Mouse (Mus musculus) embryonic facial prominence, embryonic 10.5 days (tissue): ENCODE data around the gene Nsun3. TPM values are rescaled to one million over a fixed set of nuclear protein-coding genes. Genes with fewer than 3 reads are reported as not detected.
A peak's percentile ranks its signal among the peaks of the same experiment; 100 is the strongest.

ENCODE experiments used
- DNase-seq: peaks from one replicate; pipeline ENCODE4 v3.0.0-alpha.2; 2017; ENCODE audit warnings: low spot score
- H3K27ac ChIP-seq: fragments of 300-500 bp; sonication (generic); replicated peaks from 2 replicates; pipeline ENCODE4 v1.5.1; 2016; ENCODE audit warnings: mild to moderate bottlenecking
- H3K27me3 ChIP-seq: fragments of 300-500 bp; sonication (generic); replicated peaks from 2 replicates; pipeline ENCODE4 v1.6.1; 2016; ENCODE audit warnings: low read depth, mild to moderate bottlenecking; ENCODE audit not compliant: poor library complexity, severe bottlenecking
- H3K36me3 ChIP-seq: fragments of 300-500 bp; sonication (generic); replicated peaks from 2 replicates; pipeline ENCODE4 v1.6.1; 2016; ENCODE audit warnings: mild to moderate bottlenecking, moderate library complexity
- H3K4me1 ChIP-seq: fragments of 300-500 bp; sonication (generic); 2 replicates; pipeline ENCODE4 v1.6.1; 2016
- H3K4me3 ChIP-seq: fragments of 300-500 bp; sonication (generic); 2 replicates; pipeline ENCODE4 v1.5.1; 2016; ENCODE audit warnings: mild to moderate bottlenecking, moderate library complexity
- H3K9me3 ChIP-seq: fragments of 300-500 bp; sonication (generic); 2 replicates; pipeline ENCODE4 v1.6.1; 2016; ENCODE audit warnings: mild to moderate bottlenecking
- whole genome bisulfite sequencing: fragments of 180-500 bp; shearing (Covaris S2); methylation state at CpG from one replicate; pipeline ENCODE4 v1.1.7; 2016; 5-methylcytosine and 5-hydroxymethylcytosine counted together
- polyA plus RNA-seq: library from polyadenylated mRNA; unstranded; fragments of >200 nt; fragmentation: Nextera tagmentation; extraction: Ambion mirVana; gene quantifications from 2 replicates; pipeline ENCODE4 v1.2.1, GENCODE M21; 2016

Gene Nsun3
- polyA plus RNA-seq, 1 experiment from 2014 or later, result 7.4 TPM

GRCm38 (mm10) chr16:62799426-62799825 lies 12.8 kb upstream of the Nsun3 start:
- WGBS, result 81% methylated on average over 4 of the region's 4 CpGs
- peak; percentile 17 for DNase-seq
- Histone ChIP-seq H3K36me3 (peaks cover 17% of the 10 kb centered on the region), H3K4me3 (no peak overlapping the region), H3K4me1 (no peaks in the 10 kb centered on the region), H3K27ac (no peak overlapping the region), H3K27me3 (no peaks in the 10 kb centered on the region), H3K9me3 (no peaks in the 10 kb centered on the region)

- Histone ChIP-seq H3K27ac (no peak overlapping the region), H3K27me3 (no peaks in the 10 kb centered on the region), H3K4me1 (no peaks in the 10 kb centered on the region), H3K9me3 (no peaks in the 10 kb centered on the region), H3K36me3 (peaks cover 16% of the 10 kb centered on the region), H3K4me3 (no peak overlapping the region)
- 91% methylated on average over 3 of the region's 3 CpGs for WGBS
- DNase-seq, result no peak
These were observed 12.2 kb upstream of the Nsun3 start for GRCm38 (mm10) chr16:62798808-62799207.

- no peak for DNase-seq
- Histone ChIP-seq H3K36me3 (peaks cover 12% of the 10 kb centered on the region), H3K27me3 (no peaks in the 10 kb centered on the region), H3K4me3 (no peak overlapping the region), H3K9me3 (no peaks in the 10 kb centered on the region), H3K4me1 (no peaks in the 10 kb centered on the region), H3K27ac (no peak overlapping the region)
- 81% methylated on average over 1 of the region's 1 CpGs for WGBS
These were observed 10.0 kb upstream of the Nsun3 start for GRCm38 (mm10) chr16:62796608-62797007.

- no peaks in the 10 kb centered on the region for H3K27me3 ChIP-seq
- WGBS, result 70% methylated on average over 5 of the region's 5 CpGs
- H3K9me3 ChIP-seq, result no peaks in the 10 kb centered on the region
- H3K36me3 ChIP-seq, result no peaks in the 10 kb centered on the region
- H3K4me3 ChIP-seq, result no peak overlapping the region
- DNase-seq, result no peak
- peaks cover 31% of the 10 kb centered on the region for H3K4me1 ChIP-seq
- no peak overlapping the region for H3K27ac ChIP-seq
These were observed 4.4 kb downstream of the Nsun3 start for GRCm38 (mm10) chr16:62782229-62782628.

- H3K36me3 ChIP-seq, result peaks cover 4% of the 10 kb centered on the region; the same call in 1 of the 2 replicates
- no peaks in the 10 kb centered on the region for H3K27me3 ChIP-seq
- no peak overlapping the region for H3K27ac ChIP-seq
- 42% methylated on average over 10 of the region's 10 CpGs for WGBS
- peaks cover 17% of the 10 kb centered on the region for H3K4me1 ChIP-seq
- H3K4me3 ChIP-seq, result no peak overlapping the region
- peak; percentile 42 for DNase-seq
- no peaks in the 10 kb centered on the region for H3K9me3 ChIP-seq
These were observed 8.3 kb downstream of the Nsun3 start for GRCm38 (mm10) chr16:62778282-62778681.

- H3K36me3 ChIP-seq, result peaks cover 4% of the 10 kb centered on the region; the same call in 1 of the 2 replicates
These were observed 10.6 kb downstream of the Nsun3 start for GRCm38 (mm10) chr16:62776034-62776433.

GRCm38 (mm10) chr16:62773462-62773861 lies 13.2 kb downstream of the Nsun3 start:
- H3K4me1 ChIP-seq, result peaks cover 7% of the 10 kb centered on the region
- no peaks in the 10 kb centered on the region for H3K9me3 ChIP-seq
- no peaks in the 10 kb centered on the region for H3K27me3 ChIP-seq
- no peak overlapping the region for H3K4me3 ChIP-seq
- H3K27ac ChIP-seq, result no peak overlapping the region
- DNase-seq, result no peak
- 84% methylated on average over 4 of the region's 4 CpGs for WGBS
- H3K36me3 ChIP-seq, result peaks cover 7% of the 10 kb centered on the region; the same call in 1 of the 2 replicates

More at GRCm38 (mm10) chr16:62776034-62776433, 10.6 kb downstream of the Nsun3 start:
- no peak overlapping the region for H3K27ac ChIP-seq
- peaks cover 17% of the 10 kb centered on the region for H3K4me1 ChIP-seq
- H3K9me3 ChIP-seq, result no peaks in the 10 kb centered on the region
- 90% methylated on average over 11 of the region's 11 CpGs for WGBS
- no peaks in the 10 kb centered on the region for H3K27me3 ChIP-seq
- no peak for DNase-seq
- no peak overlapping the region for H3K4me3 ChIP-seq

- no peaks in the 10 kb centered on the region for H3K4me1 ChIP-seq
- H3K36me3 ChIP-seq, result peaks cover 6% of the 10 kb centered on the region
- H3K9me3 ChIP-seq, result 0 out of 2 replicates have a peak, but pooled peaks cover 5% of the 10 kb centered on the region
- WGBS, result 75% methylated on average over 2 of the region's 2 CpGs
- no peak overlapping the region for H3K27ac ChIP-seq
- H3K4me3 ChIP-seq, result no peak overlapping the region
- DNase-seq, result peak; percentile 39
- H3K27me3 ChIP-seq, result no peaks in the 10 kb centered on the region
These were observed 28.3 kb downstream of the Nsun3 start for GRCm38 (mm10) chr16:62758340-62758739.

- no peaks in the 10 kb centered on the region for H3K4me1 ChIP-seq
- 89% methylated on average over 6 of the region's 6 CpGs for WGBS
These were observed 31.3 kb downstream of the Nsun3 start for GRCm38 (mm10) chr16:62755307-62755706.

GRCm38 (mm10) chr16:62753597-62753996 lies 33.0 kb downstream of the Nsun3 start:
- no peaks in the 10 kb centered on the region for H3K27me3 ChIP-seq
- 92% methylated on average over 1 of the region's 1 CpGs for WGBS
- no peak for DNase-seq

More at GRCm38 (mm10) chr16:62755307-62755706, 31.3 kb downstream of the Nsun3 start:
- Histone ChIP-seq H3K27me3 (no peaks in the 10 kb centered on the region), H3K27ac (no peak overlapping the region), H3K36me3 (peaks cover 6% of the 10 kb centered on the region), H3K9me3 (0 out of 2 replicates have a peak, but pooled peaks cover 5% of the 10 kb centered on the region), H3K4me3 (no peak overlapping the region)
- no peak for DNase-seq

GRCm38 (mm10) chr16:62753079-62753478 lies 33.5 kb downstream of the Nsun3 start:
- H3K36me3 ChIP-seq, result no peaks in the 10 kb centered on the region; the same call in 1 of the 2 replicates
- H3K27ac ChIP-seq, result no peak overlapping the region
- H3K4me1 ChIP-seq, result no peaks in the 10 kb centered on the region
- H3K9me3 ChIP-seq, result no peaks in the 10 kb centered on the region
- no peak for DNase-seq
- H3K4me3 ChIP-seq, result no peak overlapping the region
- H3K27me3 ChIP-seq, result no peaks in the 10 kb centered on the region
- 89% methylated on average over 4 of the region's 4 CpGs for WGBS

More at GRCm38 (mm10) chr16:62753597-62753996, 33.0 kb downstream of the Nsun3 start:
- Histone ChIP-seq H3K4me3 (no peak overlapping the region), H3K4me1 (no peaks in the 10 kb centered on the region), H3K9me3 (0 out of 2 replicates have a peak, but pooled peaks cover 5% of the 10 kb centered on the region), H3K36me3 (peaks cover 5% of the 10 kb centered on the region), H3K27ac (no peak overlapping the region)

- Histone ChIP-seq H3K4me1 (no peaks in the 10 kb centered on the region), H3K36me3 (no peaks in the 10 kb centered on the region), H3K9me3 (no peaks in the 10 kb centered on the region), H3K27me3 (no peaks in the 10 kb centered on the region), H3K27ac (no peak overlapping the region), H3K4me3 (no peak overlapping the region)
- 83% methylated on average over 2 of the region's 2 CpGs for WGBS
- no peak for DNase-seq
These were observed 40.7 kb downstream of the Nsun3 start for GRCm38 (mm10) chr16:62745875-62746274.

GRCm38 (mm10) chr16:62734359-62734758 lies 52.3 kb downstream of the Nsun3 start:
- no peak overlapping the region for H3K27ac ChIP-seq
- no peaks in the 10 kb centered on the region for H3K36me3 ChIP-seq
- H3K27me3 ChIP-seq, result no peaks in the 10 kb centered on the region
- H3K9me3 ChIP-seq, result no peaks in the 10 kb centered on the region
- no peak overlapping the region for H3K4me3 ChIP-seq
- WGBS, result 95% methylated on average over 1 of the region's 1 CpGs
- no peak for DNase-seq
- H3K4me1 ChIP-seq, result no peaks in the 10 kb centered on the region
